Mouse (Mus musculus) hindbrain, embryonic 14.5 days (tissue): ENCODE data around the gene Cd2bp2. TPM values are rescaled to one million over a fixed set of nuclear protein-coding genes. Genes with fewer than 3 reads are reported as not detected.

Experiments used
- polyA plus RNA-seq: library from polyadenylated mRNA; unstranded; fragments of >200 nt; fragmentation: Nextera tagmentation; extraction: Ambion mirVana; gene quantifications from 2 replicates; pipeline ENCODE4 v1.2.1, GENCODE M21; 2014

The Cd2bp2 gene
- polyA plus RNA-seq, 1 experiment from 2014 or later: 63.7 TPM

Other genes starting within 250 kb of the Cd2bp2 start
- 8.0 and 10.9 TPM in 2 replicates for gene Asphd1, start 246.5 kb downstream of the Cd2bp2 start, polyA plus RNA-seq
- 68.9 and 70.1 TPM in 2 replicates for gene Sez6l2, start 245.5 kb downstream of the Cd2bp2 start, polyA plus RNA-seq
- 110 and 118 TPM in 2 replicates for gene Cdipt, start 220.1 kb downstream of the Cd2bp2 start, polyA plus RNA-seq
- gene Cdiptos, start 220.0 kb downstream of the Cd2bp2 start, polyA plus RNA-seq: 0.98 and 1.0 TPM in 2 replicates
- gene Mvp, start 181.4 kb downstream of the Cd2bp2 start, polyA plus RNA-seq: 3.4 and 4.0 TPM in 2 replicates
- gene Pagr1b, start 179.6 kb downstream of the Cd2bp2 start, polyA plus RNA-seq: 0.70 TPM in 1 of 2 replicates, not detected in the other
- gene Pagr1a, start 178.7 kb downstream of the Cd2bp2 start, polyA plus RNA-seq: 31.5 and 38.6 TPM in 2 replicates
- 51.9 and 52.3 TPM in 2 replicates for gene Gm42742, start 175.0 kb downstream of the Cd2bp2 start, polyA plus RNA-seq
- 46.7 and 57.0 TPM in 2 replicates for gene Prrt2, start 174.8 kb downstream of the Cd2bp2 start, polyA plus RNA-seq
- 68.6 and 73.1 TPM in 2 replicates for gene Maz, start 169.0 kb downstream of the Cd2bp2 start, polyA plus RNA-seq
- 20.3 and 24.6 TPM in 2 replicates for gene Kif22, start 153.6 kb downstream of the Cd2bp2 start, polyA plus RNA-seq
- not detected in 2 replicates for gene Zg16, start 108.7 kb downstream of the Cd2bp2 start, polyA plus RNA-seq
- 1.7 and 1.9 TPM in 2 replicates for gene AI467606, start 104.7 kb downstream of the Cd2bp2 start, polyA plus RNA-seq
- gene Qprt, start 73.8 kb downstream of the Cd2bp2 start, polyA plus RNA-seq: 0.55 and 0.87 TPM in 2 replicates
- gene Spn, start 58.2 kb downstream of the Cd2bp2 start, polyA plus RNA-seq: not detected in 2 replicates
- 24.6 and 33.0 TPM in 2 replicates for gene Tbc1d10b, start 12.4 kb upstream of the Cd2bp2 start, polyA plus RNA-seq
- gene Mylpf, start 12.8 kb upstream of the Cd2bp2 start, polyA plus RNA-seq: 2.2 and 2.8 TPM in 2 replicates
- gene Zfp553, start 37.0 kb upstream of the Cd2bp2 start, polyA plus RNA-seq: 25.0 TPM in 2 replicates
- gene Sept1, start 37.1 kb upstream of the Cd2bp2 start, polyA plus RNA-seq: 8.3 and 9.2 TPM in 2 replicates
- 63.4 and 63.5 TPM in 2 replicates for gene Zfp771, start 48.2 kb upstream of the Cd2bp2 start, polyA plus RNA-seq
- 119 and 126 TPM in 2 replicates for gene Dctpp1, start 64.7 kb upstream of the Cd2bp2 start, polyA plus RNA-seq
- 76.3 and 80.6 TPM in 2 replicates for gene Sephs2, start 78.0 kb upstream of the Cd2bp2 start, polyA plus RNA-seq
- 0.12 and 0.46 TPM in 2 replicates for gene Itgal, start 100.2 kb upstream of the Cd2bp2 start, polyA plus RNA-seq
- gene Zfp768, start 149.5 kb upstream of the Cd2bp2 start, polyA plus RNA-seq: 4.8 and 6.1 TPM in 2 replicates
- 8.2 and 8.5 TPM in 2 replicates for gene Zfp747, start 180.0 kb upstream of the Cd2bp2 start, polyA plus RNA-seq
- gene 9130019O22Rik, start 191.1 kb upstream of the Cd2bp2 start, polyA plus RNA-seq: 4.5 and 5.7 TPM in 2 replicates
- gene E430018J23Rik, start 197.6 kb upstream of the Cd2bp2 start, polyA plus RNA-seq: 6.1 and 6.4 TPM in 2 replicates
- gene Zfp764, start 210.8 kb upstream of the Cd2bp2 start, polyA plus RNA-seq: 4.2 and 5.3 TPM in 2 replicates
- gene Zfp688, start 226.0 kb upstream of the Cd2bp2 start, polyA plus RNA-seq: 25.6 and 31.6 TPM in 2 replicates